Mouse (Mus musculus) spleen, postnatal 4 days (tissue): ENCODE measurements around the gene Mrpl14.

ENCODE experiments used
- DNase-seq, 2 experiments: peaks; one replicate each; pipeline ENCODE4 v3.0.0; 2022; ENCODE audit warnings: low spot score in 2 of 2

Gene Mrpl14

GRCm38 (mm10) chr17:45686093-45686619, at the start of gene Mrpl14:
Mrpl14 (plus strand) TSS chr17:45686322.
- peak; percentile 91 to 98 for DNase-seq

DNA sequence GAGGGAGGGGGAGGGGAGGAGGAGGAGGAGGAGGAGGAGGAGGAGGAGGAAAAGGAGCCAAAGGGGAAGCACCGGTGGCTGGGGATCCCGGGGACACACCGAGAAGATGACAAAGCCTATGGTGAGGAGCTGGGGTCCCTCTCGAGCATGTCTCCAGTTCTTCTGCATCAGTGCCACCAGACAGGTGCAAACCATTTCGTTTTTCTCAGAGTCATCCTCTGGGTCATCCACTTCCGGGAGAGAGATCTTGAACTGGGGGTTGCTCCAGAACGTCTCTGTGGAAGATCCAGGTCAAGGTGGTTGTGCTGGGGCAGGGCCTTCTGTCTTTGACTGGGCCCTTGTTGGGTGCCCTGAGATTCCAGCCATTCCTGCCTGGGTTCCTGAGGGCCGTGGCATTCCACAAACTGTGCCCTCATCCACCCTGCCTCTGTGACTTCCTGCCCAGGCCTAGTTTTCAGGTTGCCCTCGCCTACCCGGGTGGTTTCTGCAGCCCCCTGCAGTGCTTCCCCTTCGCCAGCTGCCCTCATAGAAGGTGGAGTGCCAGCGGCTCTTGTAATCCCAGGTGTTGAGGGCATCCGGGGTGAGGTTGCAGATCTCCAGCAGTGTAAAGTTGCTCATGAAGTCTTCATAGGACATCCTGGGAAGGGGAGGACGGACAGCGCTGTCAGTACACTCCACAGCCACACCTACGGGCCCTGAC, 47.4 kb upstream of the Mrpl14 start:
- no peak for DNase-seq

GRCm38 (mm10) chr17:45641981-45642380, 44.1 kb upstream of the Mrpl14 start:
- DNase-seq = no peak

DNA sequence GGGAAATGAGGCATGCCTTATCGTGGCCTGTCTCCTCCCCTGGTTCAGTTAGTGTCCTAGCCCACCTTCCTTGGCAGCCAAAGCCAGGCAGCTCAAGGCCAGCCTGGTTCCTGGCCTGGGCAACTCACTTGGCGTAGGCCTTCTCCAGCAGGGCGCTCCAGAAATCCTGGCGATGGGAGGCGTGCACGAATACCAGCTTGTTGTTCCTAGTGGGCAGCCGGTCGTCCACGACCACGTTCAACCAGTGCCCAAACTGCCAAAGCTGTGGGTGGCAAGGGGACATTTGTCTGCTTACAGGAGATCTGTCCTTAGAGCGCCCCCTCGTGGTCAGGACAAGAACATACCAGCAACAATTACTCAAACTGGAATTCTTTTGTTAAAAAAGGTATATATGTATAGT, 43.4 kb upstream of the Mrpl14 start:
- DNase-seq = peak; percentile 67 to 91

DNA sequence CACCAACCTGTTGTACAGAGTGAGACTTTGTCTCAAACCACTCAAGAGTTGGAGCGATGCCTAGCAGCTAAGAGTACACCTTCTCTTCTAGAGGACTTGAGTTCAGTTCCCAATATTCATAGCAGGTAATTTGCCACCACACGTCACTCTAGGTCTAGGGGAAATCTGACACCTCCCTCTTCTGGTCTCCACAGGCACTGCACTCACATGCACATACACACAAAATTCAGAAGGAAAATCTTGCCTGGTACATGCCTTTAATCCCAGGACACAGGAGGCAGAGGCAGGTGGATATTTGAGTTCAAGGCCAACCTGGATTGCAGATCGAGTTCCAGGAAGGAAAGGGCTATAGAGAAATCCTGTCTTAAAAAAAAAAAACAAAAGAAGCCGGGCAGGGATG, 41.9 kb upstream of the Mrpl14 start:
- DNase-seq = no peak

- peak in 1 of 2 experiments; percentile 40 for DNase-seq
These were observed 32.9 kb upstream of the Mrpl14 start for GRCm38 (mm10) chr17:45653233-45653632.

DNA sequence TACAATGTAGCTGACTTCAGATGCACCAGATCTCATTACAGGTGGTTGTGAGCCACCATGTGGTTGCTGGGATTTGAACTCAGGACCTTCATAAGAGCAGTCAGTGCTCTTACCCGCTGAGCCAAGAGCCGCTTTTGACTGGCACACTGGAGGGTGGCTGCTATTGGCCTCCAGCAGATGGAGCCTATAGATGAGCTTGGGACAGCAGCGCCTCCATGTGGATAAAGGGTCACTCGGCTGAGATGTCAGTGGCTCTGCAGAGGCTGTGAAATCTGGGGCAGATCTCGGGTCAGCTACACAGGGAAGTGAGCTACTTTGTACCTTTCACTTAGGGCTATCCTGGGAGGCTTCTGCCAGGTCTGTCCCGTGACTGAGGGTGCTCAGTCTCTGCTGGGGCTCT, 30.3 kb upstream of the Mrpl14 start:
- DNase-seq = peak in 1 of 2 experiments; percentile 38

DNA sequence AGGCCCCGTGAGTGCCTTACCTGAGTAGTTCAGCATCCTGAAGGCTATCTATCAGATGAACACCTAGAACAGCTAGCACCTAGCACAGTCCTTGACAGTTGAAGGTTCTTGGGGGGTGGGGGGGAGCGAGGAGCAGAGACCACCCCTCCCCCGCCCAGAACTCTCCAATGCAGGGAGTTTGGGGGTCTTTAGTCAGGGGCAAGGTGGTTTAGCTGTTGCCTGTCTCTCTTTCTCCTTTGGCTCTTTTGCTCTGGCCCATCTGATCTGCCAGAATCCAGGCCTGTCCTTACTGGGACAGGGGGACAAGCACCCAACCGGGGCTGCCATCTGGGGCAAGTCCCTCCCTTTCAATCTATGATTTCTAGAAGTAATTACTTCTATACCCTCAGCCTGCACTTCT, 26.9 kb upstream of the Mrpl14 start, which contains the start of gene Capn11:
Gene Capn11, minus strand, starts transcription at position 101 of the 400 bp plus-strand sequence.
- no peak for DNase-seq

GRCm38 (mm10) chr17:45663106-45663919, 22.8 kb upstream of the Mrpl14 start:
- DNase-seq = peak; percentile 73 to 94

- no peak for DNase-seq
These were observed 21.5 kb upstream of the Mrpl14 start for GRCm38 (mm10) chr17:45664608-45665007.

GRCm38 (mm10) chr17:45666091-45666490, 20.0 kb upstream of the Mrpl14 start:
- no peak for DNase-seq

- no peak for DNase-seq
These were observed 18.6 kb upstream of the Mrpl14 start for GRCm38 (mm10) chr17:45667481-45667880.

- DNase-seq = no peak
These were observed 18.1 kb upstream of the Mrpl14 start for GRCm38 (mm10) chr17:45667986-45668385.

GRCm38 (mm10) chr17:45671821-45672220, 14.3 kb upstream of the Mrpl14 start:
- no peak for DNase-seq

GRCm38 (mm10) chr17:45672598-45672997, 13.5 kb upstream of the Mrpl14 start:
- DNase-seq = no peak

DNA sequence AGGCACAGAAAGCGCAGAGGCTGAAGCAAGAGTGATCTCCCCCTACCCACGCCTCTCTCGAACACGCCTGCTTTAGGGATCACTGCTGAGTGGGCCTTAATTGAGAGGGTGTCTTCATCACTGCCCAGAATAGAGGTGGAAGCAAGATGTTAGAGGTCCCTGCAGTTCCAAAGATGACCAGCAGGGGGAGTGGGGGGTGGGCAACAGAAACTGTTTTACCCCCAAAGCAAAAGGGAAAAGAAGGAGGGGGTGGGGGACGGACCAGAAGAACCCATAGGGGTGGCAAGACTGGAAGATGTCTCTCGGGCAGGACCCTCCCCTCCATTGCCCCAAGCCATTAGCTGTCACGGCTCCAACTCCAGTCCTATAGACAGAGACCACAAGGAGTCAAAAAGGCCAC, 8.0 kb upstream of the Mrpl14 start:
- DNase-seq = peak; percentile 71 to 93

- DNase-seq = no peak
These were observed 5.6 kb upstream of the Mrpl14 start for GRCm38 (mm10) chr17:45680391-45680980.

GRCm38 (mm10) chr17:45681588-45681987, 4.5 kb upstream of the Mrpl14 start:
- DNase-seq = no peak

DNA sequence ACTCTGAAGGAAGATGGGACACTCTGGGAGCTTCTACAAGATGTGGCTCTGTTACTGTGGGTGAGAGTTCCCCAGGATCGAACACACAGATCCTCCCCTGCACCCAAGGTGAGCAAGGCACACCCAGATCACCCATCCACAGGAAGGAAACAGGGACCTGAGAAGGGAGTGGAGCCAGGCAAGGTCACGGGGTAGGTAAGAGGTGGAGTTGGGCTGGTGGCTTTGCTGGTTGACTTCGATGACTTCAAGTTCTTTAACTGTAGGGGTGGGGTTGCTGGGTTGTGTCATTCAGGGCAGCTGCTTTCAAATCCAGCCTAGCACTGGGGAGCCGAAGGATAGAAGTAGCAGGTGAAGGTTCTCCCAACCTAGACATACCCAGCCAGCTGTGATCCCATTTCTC, 3.3 kb upstream of the Mrpl14 start:
- no peak for DNase-seq

DNA sequence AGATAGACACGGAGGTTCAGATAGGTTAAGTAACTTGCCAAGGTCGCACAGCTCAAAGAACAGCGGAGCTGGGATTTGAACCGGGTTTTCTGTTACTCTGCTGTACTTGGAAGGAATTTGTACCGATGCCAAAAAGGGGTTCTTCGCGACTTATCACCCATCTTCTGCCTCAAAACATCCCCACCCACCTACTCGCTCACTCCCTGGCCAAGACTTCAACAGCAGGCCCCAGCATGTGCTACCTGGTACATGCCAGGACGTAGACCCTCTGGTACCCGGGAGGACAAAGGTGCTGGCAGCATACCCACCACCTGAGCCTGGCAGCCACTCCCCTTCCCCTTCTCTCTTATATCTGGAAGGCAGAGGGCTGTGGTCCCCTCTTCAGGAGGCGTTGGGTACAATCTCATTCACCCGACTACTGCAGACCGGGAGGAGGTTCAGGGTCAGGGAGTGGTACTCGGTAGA, 1.4 kb upstream of the Mrpl14 start:
- DNase-seq = no peak

DNA sequence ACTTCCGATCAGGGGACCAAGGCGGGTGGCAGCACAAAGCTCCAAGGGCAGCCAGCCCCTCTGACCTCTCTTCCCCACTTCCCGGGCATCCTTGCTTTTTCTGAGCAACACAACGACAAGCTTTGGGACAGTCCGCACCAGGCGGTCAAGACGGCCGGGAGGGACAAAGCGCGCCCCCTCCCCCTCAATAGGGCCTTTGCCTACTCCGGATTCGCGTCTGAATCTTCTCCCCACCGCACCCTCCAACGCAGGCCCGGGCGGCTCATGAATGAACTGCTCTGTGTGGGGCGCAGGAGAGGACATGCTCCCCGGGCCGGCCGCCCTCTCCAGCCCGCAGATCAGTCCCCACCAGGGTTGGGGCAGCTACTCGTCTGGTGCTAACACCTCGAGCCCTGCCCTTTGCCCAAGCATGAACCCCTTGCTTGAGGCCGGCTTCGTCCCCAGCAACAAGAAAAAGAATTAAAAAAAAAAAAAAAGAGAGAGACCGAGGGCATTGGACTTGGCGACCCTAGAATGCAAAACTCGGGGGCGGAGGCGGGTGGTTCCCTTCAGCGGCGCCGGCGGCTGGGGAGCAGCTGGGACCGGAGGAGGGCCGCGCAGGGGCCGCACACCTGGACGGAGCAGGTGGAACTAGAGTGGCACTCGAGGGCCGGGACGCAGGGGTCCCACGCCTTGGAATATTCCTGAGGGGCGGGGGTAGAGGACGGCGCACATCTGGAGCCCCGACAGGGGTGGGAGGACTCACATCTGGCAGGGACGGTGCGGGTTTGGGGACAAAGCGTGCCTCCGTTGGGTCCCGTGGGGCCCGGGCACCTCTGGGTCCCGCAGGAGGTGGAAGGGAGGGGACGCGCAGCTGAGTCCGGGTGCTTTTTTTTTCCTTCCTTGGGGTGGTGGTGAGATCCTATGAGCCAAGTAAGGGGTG, 690 bp upstream of the Mrpl14 start:
- peak; percentile 49 to 84 for DNase-seq
